Mouse (Mus musculus): ENCODE measurements at regions not wholly inside any gene's neighbourhood (a gene's known extent, or its start where the extent isn't known, plus 50 kb on each side); places are given as distances from the start of the nearest gene placed in this dataset.
"Not testable (repeated sequence)": the region's sequence is repeated elsewhere in the genome, so short reads cannot be mapped to it uniquely, and the experiment has no call there.

DNA sequence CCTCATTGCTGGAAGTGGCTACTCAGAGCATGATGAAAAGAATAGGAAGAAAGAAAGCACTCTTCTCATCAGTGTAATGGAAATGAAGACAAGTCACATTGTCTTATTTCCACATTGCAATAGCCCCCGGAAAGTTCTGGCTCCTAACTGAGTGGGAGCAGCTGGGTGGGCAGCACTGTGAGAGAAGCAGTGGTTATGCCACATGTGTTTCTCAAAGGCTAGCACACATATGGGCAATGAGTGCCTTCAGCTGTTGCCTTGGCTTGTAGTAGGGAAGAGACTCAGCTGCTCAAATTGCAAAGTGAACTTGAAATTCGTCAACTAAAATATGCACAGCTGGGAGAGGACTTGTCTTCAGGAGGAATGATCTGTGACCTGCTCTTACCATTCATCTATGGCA is 190.5 kb upstream of the Myo3a start:
- H3K9ac ChIP-seq (ENCODE audit: low read depth, low read length), result no peak overlapping the region
- 79% methylated on average over 2 of the region's 2 CpGs for WGBS
- no peaks in the 10 kb centered on the region for H3K9me3 ChIP-seq (ENCODE audit: control insufficient read depth, low read length)
- no peaks in the 10 kb centered on the region for H3K4me1 ChIP-seq (ENCODE audit: control insufficient read depth, insufficient read depth, low read depth, low read length)
- H3K27me3 ChIP-seq (replicated peaks; ENCODE audit: control insufficient read depth, insufficient read depth, low read length), result no peaks in the 10 kb centered on the region
- H3K27ac ChIP-seq (ENCODE audit: low read depth, low read length), result no peak overlapping the region
- H3K36me3 ChIP-seq (ENCODE audit: control insufficient read depth, insufficient read depth, low read length), result no peaks in the 10 kb centered on the region
- no peak overlapping the region for H3K4me3 ChIP-seq (ENCODE audit: low read length)
- ATAC-seq, result no peak
- no peak overlapping the region for H3K4me2 ChIP-seq (ENCODE audit: low read length)

DNA sequence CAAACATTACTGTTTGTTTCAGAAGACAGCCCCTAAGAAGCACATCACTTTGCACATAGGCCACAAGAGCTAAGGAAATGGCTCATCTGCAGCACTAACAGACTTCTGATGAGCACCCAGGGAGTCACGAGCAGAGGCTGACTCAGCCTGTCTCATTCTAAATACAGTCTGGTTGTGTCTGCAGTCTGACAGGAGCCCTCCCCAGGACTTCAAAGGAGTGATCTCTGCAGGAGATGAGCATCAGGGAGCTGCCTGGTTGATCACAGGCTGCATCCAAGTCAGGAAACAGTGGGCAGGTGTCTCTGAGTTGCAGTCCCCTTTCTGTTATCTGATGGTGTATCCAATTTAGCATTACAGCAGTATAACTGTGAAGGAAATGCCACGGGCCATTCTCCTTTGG is 188.5 kb upstream of the Myo3a start:
- no peaks in the 10 kb centered on the region for H3K4me1 ChIP-seq (ENCODE audit: control insufficient read depth, insufficient read depth, low read depth, low read length)
- no peaks in the 10 kb centered on the region for H3K9me3 ChIP-seq (ENCODE audit: control insufficient read depth, low read length)
- no peak overlapping the region for H3K4me2 ChIP-seq (ENCODE audit: low read length)
- H3K27ac ChIP-seq (ENCODE audit: low read depth, low read length), result no peak overlapping the region
- no peak overlapping the region for H3K4me3 ChIP-seq (ENCODE audit: low read length)
- no peak overlapping the region for H3K9ac ChIP-seq (ENCODE audit: low read depth, low read length)
- H3K36me3 ChIP-seq (ENCODE audit: control insufficient read depth, insufficient read depth, low read length), result no peaks in the 10 kb centered on the region
- no peaks in the 10 kb centered on the region for H3K27me3 ChIP-seq (replicated peaks; ENCODE audit: control insufficient read depth, insufficient read depth, low read length)
- WGBS, result 22% methylated on average over 2 of the region's 2 CpGs
- ATAC-seq, result no peak

DNA sequence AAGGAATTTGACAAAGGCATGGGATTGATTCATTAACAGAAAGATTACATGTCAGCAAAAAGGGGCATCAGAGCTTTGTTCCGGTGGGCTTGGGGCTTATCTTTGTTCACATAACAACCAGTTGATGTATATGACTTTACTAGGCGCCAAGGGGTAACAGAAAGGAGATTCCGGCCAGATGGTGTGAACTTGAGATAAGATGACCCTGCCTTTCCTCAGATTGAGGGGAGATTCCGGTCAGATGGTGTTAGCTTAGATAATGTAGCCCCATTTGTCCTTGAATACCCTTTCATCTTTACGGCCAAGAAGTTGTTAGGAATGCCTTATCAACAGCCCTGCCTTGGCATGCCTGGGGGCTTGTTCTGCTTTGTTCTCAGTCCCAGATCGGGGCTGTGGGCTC is 183.4 kb upstream of the Myo3a start:
- H3K4me2 ChIP-seq (ENCODE audit: low read length); H3K4me3 ChIP-seq (ENCODE audit: low read length); H3K36me3 ChIP-seq (ENCODE audit: control insufficient read depth, insufficient read depth, low read length); H3K9ac ChIP-seq (ENCODE audit: low read depth, low read length); ATAC-seq; H3K27me3 ChIP-seq (replicated peaks; ENCODE audit: control insufficient read depth, insufficient read depth, low read length); H3K4me1 ChIP-seq (ENCODE audit: control insufficient read depth, insufficient read depth, low read depth, low read length); H3K9me3 ChIP-seq (ENCODE audit: control insufficient read depth, low read length); H3K27ac ChIP-seq (ENCODE audit: low read depth, low read length): not testable (repeated sequence)
- WGBS, result 90% methylated on average over 6 of the region's 6 CpGs

DNA sequence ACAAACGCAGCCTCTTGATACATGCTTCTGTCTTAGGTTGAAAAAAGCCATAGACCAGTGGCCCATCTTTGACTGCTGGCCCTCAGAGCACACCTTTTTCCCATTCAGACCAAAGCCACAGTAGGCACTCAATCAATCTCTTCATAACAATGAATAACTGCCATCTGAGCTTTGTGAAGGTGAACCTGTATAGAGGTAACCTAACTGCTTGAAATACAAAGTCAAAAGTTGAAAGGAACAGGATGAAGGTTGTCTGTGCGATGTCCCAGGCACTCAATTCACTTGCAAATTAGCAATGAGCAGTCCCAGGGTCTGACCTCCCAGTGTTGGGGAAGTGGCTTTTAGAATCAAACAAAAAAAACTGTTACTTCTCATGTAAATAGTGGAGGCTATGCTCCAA is 182.4 kb upstream of the Myo3a start:
- whole genome bisulfite sequencing, result 61% methylated on average over 2 of the region's 2 CpGs
- no peak for ATAC-seq
- Histone ChIP-seq H3K4me2 (ENCODE audit: low read length) (no peak overlapping the region), H3K9ac (ENCODE audit: low read depth, low read length) (no peak overlapping the region), H3K4me3 (ENCODE audit: low read length) (no peak overlapping the region), H3K4me1 (ENCODE audit: control insufficient read depth, insufficient read depth, low read depth, low read length) (no peaks in the 10 kb centered on the region), H3K9me3 (ENCODE audit: control insufficient read depth, low read length) (no peaks in the 10 kb centered on the region), H3K36me3 (ENCODE audit: control insufficient read depth, insufficient read depth, low read length) (no peaks in the 10 kb centered on the region), H3K27ac (ENCODE audit: low read depth, low read length) (no peak overlapping the region), H3K27me3 (replicated peaks; ENCODE audit: control insufficient read depth, insufficient read depth, low read length) (no peaks in the 10 kb centered on the region)

DNA sequence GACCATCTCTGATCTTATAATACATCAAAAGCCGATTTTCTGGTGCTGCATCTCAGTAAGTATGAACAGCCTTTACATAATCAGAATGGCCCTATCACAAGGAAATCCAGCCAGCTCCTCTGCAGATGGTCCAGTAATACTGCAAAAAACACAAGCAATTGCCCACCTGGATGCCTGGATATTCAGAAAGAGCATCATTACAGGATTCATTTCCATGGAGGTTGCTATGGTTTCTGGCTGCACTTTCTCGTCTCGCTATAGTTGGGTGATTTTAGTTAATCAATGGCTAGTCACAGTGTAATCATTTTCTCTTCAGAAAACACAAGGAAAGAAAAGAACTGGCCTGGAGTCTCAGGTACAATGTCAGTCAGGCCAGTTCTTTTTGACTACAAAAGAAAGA is 179.8 kb upstream of the Myo3a start:
- WGBS, result 30% methylated on average over 3 of the region's 3 CpGs
- H3K36me3 ChIP-seq (ENCODE audit: control insufficient read depth, insufficient read depth, low read length), result no peaks in the 10 kb centered on the region
- peak; percentile 65 for ATAC-seq

DNA sequence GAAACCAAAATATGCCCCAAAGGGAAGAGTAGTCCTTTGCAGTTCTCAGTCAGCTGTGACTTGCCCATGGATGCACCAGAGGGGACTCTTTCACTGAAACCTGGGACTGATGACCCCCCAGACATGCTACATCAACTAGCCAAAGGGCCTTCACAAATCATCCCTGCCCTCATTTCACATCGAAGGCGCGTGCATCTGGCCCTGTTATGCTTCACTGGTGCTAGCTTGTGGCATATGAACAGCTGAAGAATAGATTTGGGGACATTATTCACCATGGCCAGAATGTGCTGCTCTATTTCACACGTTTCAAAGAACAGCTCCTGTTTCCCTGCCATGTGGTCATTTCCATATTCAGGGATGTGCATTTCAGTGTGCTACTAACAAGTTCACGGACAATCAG is 160.8 kb upstream of the Myo3a start:
- Histone ChIP-seq H3K36me3 (ENCODE audit: control insufficient read depth, insufficient read depth, low read length) (no peaks in the 10 kb centered on the region), H3K9me3 (ENCODE audit: control insufficient read depth, low read length) (no peaks in the 10 kb centered on the region), H3K4me2 (ENCODE audit: low read length) (no peak overlapping the region), H3K4me1 (ENCODE audit: control insufficient read depth, insufficient read depth, low read depth, low read length) (peaks cover 3% of the 10 kb centered on the region; the same call in 1 of the 2 replicates), H3K27ac (ENCODE audit: low read depth, low read length) (peak overlapping the region; percentile 23; the same call in 1 of the 2 replicates), H3K9ac (ENCODE audit: low read depth, low read length) (no peak overlapping the region), H3K4me3 (ENCODE audit: low read length) (no peak overlapping the region), H3K27me3 (replicated peaks; ENCODE audit: control insufficient read depth, insufficient read depth, low read length) (no peaks in the 10 kb centered on the region)
- ATAC-seq, result peak; percentile 89
- 55% methylated on average over 5 of the region's 5 CpGs for WGBS

More for the DNA sequence above, 179.8 kb upstream of the Myo3a start:
- Histone ChIP-seq H3K9ac (ENCODE audit: low read depth, low read length) (no peak overlapping the region), H3K9me3 (ENCODE audit: control insufficient read depth, low read length) (no peaks in the 10 kb centered on the region), H3K27ac (ENCODE audit: low read depth, low read length) (peak overlapping the region; percentile 48; the same call in 1 of the 2 replicates), H3K27me3 (replicated peaks; ENCODE audit: control insufficient read depth, insufficient read depth, low read length) (no peaks in the 10 kb centered on the region), H3K4me2 (ENCODE audit: low read length) (no peak overlapping the region), H3K4me3 (ENCODE audit: low read length) (no peak overlapping the region), H3K4me1 (ENCODE audit: control insufficient read depth, insufficient read depth, low read depth, low read length) (no peaks in the 10 kb centered on the region)

DNA sequence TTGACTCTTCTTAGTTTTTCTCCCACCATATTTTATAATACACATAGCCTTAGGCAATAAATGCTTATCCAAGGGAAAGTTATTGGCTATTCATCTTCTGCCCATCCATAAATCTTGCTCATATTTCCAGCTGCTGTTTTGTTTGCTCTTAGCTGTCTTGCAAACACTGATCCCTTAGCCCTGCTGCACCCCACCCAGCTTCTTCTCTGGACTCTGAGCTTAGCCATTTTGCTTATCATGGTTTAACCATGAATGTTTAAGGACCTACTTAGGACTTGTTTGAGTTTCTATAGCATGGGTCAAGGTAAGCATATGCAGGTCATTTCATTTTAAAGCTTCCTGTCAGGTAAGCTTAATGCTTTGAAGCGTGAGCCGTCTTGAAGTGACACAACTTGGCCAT is 130.5 kb upstream of the Myo3a start:
- Histone ChIP-seq H3K4me1 (ENCODE audit: control insufficient read depth, insufficient read depth, low read depth, low read length) (no peaks in the 10 kb centered on the region), H3K9ac (ENCODE audit: low read depth, low read length) (no peak overlapping the region), H3K27ac (ENCODE audit: low read depth, low read length) (no peak overlapping the region), H3K9me3 (ENCODE audit: control insufficient read depth, low read length) (no peaks in the 10 kb centered on the region), H3K36me3 (ENCODE audit: control insufficient read depth, insufficient read depth, low read length) (no peaks in the 10 kb centered on the region), H3K4me2 (ENCODE audit: low read length) (no peak overlapping the region), H3K4me3 (ENCODE audit: low read length) (no peak overlapping the region), H3K27me3 (replicated peaks; ENCODE audit: control insufficient read depth, insufficient read depth, low read length) (no peaks in the 10 kb centered on the region)
- ATAC-seq, result no peak
- 96% methylated on average over 2 of the region's 2 CpGs for WGBS

DNA sequence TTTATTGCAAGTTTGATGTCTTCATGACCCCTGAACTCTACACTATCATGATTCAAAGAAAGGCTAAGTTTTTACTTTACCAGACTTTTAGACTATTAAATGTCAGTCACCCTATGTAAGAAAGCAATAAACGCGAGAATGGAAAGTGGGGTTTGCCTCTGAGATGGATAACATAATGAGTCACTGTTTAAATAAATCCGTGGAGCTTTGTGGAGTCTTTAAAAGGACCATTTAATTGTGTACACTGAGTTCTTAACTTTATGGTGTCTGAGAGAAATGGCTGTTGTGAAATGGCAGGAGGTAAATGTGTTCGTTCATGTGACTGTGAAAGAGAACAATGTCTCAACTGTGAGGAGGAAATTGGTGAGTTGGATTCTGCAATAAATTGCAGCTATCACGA is 122.2 kb upstream of the Myo3a start:
- Histone ChIP-seq H3K4me3 (ENCODE audit: low read length) (no peak overlapping the region), H3K27ac (ENCODE audit: low read depth, low read length) (no peak overlapping the region), H3K9ac (ENCODE audit: low read depth, low read length) (no peak overlapping the region), H3K9me3 (ENCODE audit: control insufficient read depth, low read length) (no peaks in the 10 kb centered on the region), H3K36me3 (ENCODE audit: control insufficient read depth, insufficient read depth, low read length) (no peaks in the 10 kb centered on the region), H3K4me2 (ENCODE audit: low read length) (no peak overlapping the region), H3K4me1 (ENCODE audit: control insufficient read depth, insufficient read depth, low read depth, low read length) (no peaks in the 10 kb centered on the region), H3K27me3 (replicated peaks; ENCODE audit: control insufficient read depth, insufficient read depth, low read length) (no peaks in the 10 kb centered on the region)
- no peak for ATAC-seq
- WGBS, result 35% methylated on average over 5 of the region's 5 CpGs

DNA sequence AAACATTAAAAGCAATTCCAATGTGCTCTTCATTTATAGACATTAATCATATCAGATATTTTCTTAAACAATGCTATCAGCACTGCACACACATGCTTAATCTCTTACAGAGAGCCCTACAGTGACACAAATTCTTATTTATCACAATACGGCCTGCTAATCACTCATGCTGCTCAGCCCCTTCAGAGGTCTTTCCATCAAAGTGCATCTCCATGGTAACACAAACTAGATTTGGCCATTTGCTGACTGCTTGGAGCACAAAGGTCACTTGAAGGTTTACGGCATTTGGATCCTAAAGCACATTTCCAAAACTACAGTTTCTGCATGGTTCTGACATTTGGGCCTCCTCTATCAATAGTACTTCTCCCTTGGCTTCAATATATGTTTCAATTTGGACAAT is 77.6 kb upstream of the Myo3a start:
- Histone ChIP-seq H3K4me3 (ENCODE audit: low read length) (no peak overlapping the region), H3K9me3 (ENCODE audit: control insufficient read depth, low read length) (no peaks in the 10 kb centered on the region), H3K4me2 (ENCODE audit: low read length) (no peak overlapping the region), H3K27ac (ENCODE audit: low read depth, low read length) (no peak overlapping the region), H3K27me3 (replicated peaks; ENCODE audit: control insufficient read depth, insufficient read depth, low read length) (no peaks in the 10 kb centered on the region), H3K4me1 (ENCODE audit: control insufficient read depth, insufficient read depth, low read depth, low read length) (no peaks in the 10 kb centered on the region), H3K9ac (ENCODE audit: low read depth, low read length) (no peak overlapping the region), H3K36me3 (ENCODE audit: control insufficient read depth, insufficient read depth, low read length) (no peaks in the 10 kb centered on the region)
- 10% methylated on average over 2 of the region's 2 CpGs for whole genome bisulfite sequencing
- peak; percentile 52; the same call in 1 of the 2 replicates for ATAC-seq

DNA sequence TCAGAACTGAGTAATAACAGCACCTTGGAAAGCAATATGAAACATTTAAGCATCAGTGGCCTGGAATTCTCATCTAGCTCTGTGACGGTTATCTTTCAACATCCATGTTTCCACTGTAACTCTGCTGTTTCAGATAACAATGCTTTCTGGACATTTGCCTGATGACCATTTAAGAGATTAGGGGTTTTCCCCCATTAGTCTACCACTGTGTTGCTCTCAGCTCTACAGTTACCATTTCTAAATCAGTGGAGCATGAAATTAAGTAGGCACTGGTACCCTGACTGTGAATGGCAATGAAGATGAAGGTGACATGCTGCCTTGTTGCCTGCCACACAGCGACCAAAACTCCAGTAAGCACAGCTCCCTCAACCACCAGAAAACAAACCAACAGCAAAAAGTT is 70.7 kb upstream of the Myo3a start:
- peak; percentile 65 for ATAC-seq

More for the DNA sequence above, 70.7 kb upstream of the Myo3a start:
- WGBS, result 37% methylated on average over 2 of the region's 2 CpGs
- no peaks in the 10 kb centered on the region for H3K9me3 ChIP-seq (ENCODE audit: control insufficient read depth, low read length)
- no peaks in the 10 kb centered on the region for H3K27me3 ChIP-seq (replicated peaks; ENCODE audit: control insufficient read depth, insufficient read depth, low read length)
- no peak overlapping the region for H3K27ac ChIP-seq (ENCODE audit: low read depth, low read length)
- H3K36me3 ChIP-seq (ENCODE audit: control insufficient read depth, insufficient read depth, low read length), result no peaks in the 10 kb centered on the region
- no peak overlapping the region for H3K4me2 ChIP-seq (ENCODE audit: low read length)
- H3K4me3 ChIP-seq (ENCODE audit: low read length), result no peak overlapping the region
- no peaks in the 10 kb centered on the region for H3K4me1 ChIP-seq (ENCODE audit: control insufficient read depth, insufficient read depth, low read depth, low read length)
- no peak overlapping the region for H3K9ac ChIP-seq (ENCODE audit: low read depth, low read length)

Measured in hindbrain, embryonic 16.5 days (tissue).